Mouse (Mus musculus) forebrain, embryonic 16.5 days (tissue): ENCODE results near the gene Micu1. TPM values are rescaled to one million over a fixed set of nuclear protein-coding genes. Genes with fewer than 3 reads are reported as not detected.

ENCODE experiments used
- ATAC-seq: fragments of 200-750 bp; cut with Nextera tagmentation; 2 replicates; pipeline ENCODE4 v1.8.0; 2017; ENCODE audit warnings: mild to moderate bottlenecking, moderate library complexity
- H3K27ac ChIP-seq: fragments of 300-500 bp; sonication (generic); 2 replicates; pipeline ENCODE4 v1.5.1; 2014; ENCODE audit warnings: low read length, control low read depth
- H3K27me3 ChIP-seq: fragments of 300-500 bp; sonication (generic); replicated peaks from 2 replicates; pipeline ENCODE4 v1.6.1; 2014; ENCODE audit warnings: low read length; ENCODE audit not compliant: control insufficient read depth, insufficient read depth
- H3K36me3 ChIP-seq: fragments of 300-500 bp; sonication (generic); 2 replicates; pipeline ENCODE4 v1.6.1; 2014; ENCODE audit not compliant: control insufficient read depth, insufficient read depth
- H3K4me1 ChIP-seq: fragments of 300-500 bp; sonication (generic); replicated peaks from 2 replicates; pipeline ENCODE4 v1.6.1; 2014; ENCODE audit warnings: low read length; ENCODE audit not compliant: control insufficient read depth, insufficient read depth
- H3K4me2 ChIP-seq: fragments of 300-500 bp; sonication (generic); 2 replicates; pipeline ENCODE4 v1.6.1; 2014; ENCODE audit warnings: mild to moderate bottlenecking, low read length, control low read depth
- H3K4me3 ChIP-seq: fragments of 300-500 bp; sonication (generic); replicated peaks from 2 replicates; pipeline ENCODE4 v1.5.1; 2014; ENCODE audit warnings: mild to moderate bottlenecking, low read length, control low read depth
- H3K9ac ChIP-seq: fragments of 300-500 bp; sonication (generic); replicated peaks from 2 replicates; pipeline ENCODE4 v1.6.1; 2014; ENCODE audit warnings: low read depth, low read length, control low read depth
- H3K9me3 ChIP-seq: fragments of 300-500 bp; sonication (generic); 2 replicates; pipeline ENCODE4 v1.6.1; 2016; ENCODE audit warnings: low read length; ENCODE audit not compliant: control insufficient read depth
- WGBS: fragments of 180-500 bp; shearing (Covaris S2); extraction: QIAGEN DNeasy Blood & Tissue Kit; methylation state at CpG from one replicate; pipeline ENCODE4 v1.1.7; 2014; 5-methylcytosine and 5-hydroxymethylcytosine counted together
- polyA plus RNA-seq: library from polyadenylated mRNA; unstranded; fragments of >200 nt; fragmentation: Nextera tagmentation; extraction: Ambion mirVana; gene quantifications from 2 replicates; pipeline ENCODE4 v1.2.1, GENCODE M21; 2015

The Micu1 gene
- polyA plus RNA-seq, 1 experiment from 2014 or later: 76.0 TPM

DNA sequence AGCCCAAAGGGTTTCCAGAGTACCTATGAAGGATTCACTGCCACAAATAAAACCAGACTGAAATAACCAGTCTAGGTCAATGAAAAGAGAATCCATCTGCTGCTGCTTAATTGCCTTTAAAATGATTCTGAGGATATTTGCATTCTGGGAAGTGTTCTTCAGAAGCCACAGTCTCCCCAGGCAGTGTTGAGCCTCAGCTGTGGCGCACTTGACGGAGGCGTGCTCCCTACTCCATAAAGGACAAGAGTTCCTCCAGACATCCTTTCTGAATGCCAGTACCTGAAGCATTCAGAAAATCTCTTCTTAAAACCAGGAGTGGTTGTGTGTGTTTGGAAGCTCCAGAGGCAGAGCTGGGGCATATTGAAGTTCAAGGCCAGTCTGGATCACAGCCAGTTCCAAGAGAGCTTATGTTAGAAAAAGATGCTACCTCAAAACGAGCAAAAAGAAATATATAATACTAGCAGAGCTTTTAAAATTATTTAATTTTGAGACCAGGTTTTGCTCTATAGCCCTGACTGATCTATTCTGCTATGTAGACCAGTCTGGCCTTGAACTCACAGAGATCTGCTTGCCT is 75.9 kb downstream of the Micu1 start:
- 61% methylated on average over 4 of the region's 4 CpGs for WGBS
- ATAC-seq: no peak
- Histone ChIP-seq H3K27ac (no peak overlapping the region; the same call in 1 of the 2 replicates), H3K4me3 (no peak overlapping the region), H3K9me3 (no peaks in the 10 kb centered on the region), H3K4me1 (0 out of 2 replicates have a peak, but pooled peaks cover 9% of the 10 kb centered on the region), H3K27me3 (no peaks in the 10 kb centered on the region), H3K36me3 (no peaks in the 10 kb centered on the region), H3K9ac (no peak overlapping the region), H3K4me2 (no peak overlapping the region)

DNA sequence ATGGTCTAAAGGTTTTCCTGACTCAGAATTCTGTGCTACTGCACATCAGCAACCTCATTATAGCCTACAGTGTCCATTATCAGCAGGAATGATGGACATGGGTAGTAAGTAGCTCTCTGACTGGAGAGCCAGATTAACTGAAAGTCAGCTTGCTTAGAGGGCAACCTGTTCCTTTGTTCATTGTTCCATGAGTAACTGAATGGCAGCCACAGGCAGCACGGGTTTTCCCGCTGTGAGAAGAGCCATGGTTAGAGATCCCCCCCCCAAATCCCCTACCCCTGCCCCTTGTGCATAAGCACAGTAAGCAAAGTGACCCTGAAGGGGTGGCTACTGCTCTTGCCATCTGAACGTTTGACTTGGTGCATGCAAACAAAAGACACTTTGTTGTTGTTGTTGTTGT is 78.4 kb downstream of the Micu1 start:
- H3K9ac ChIP-seq: no peak overlapping the region
- no peak overlapping the region for H3K27ac ChIP-seq
- H3K4me3 ChIP-seq: no peak overlapping the region
- no peak for ATAC-seq
- no peaks in the 10 kb centered on the region for H3K27me3 ChIP-seq
- 0 out of 2 replicates have a peak, but pooled peaks cover 6% of the 10 kb centered on the region for H3K4me1 ChIP-seq
- 12% methylated on average over 3 of the region's 3 CpGs for WGBS
- no peaks in the 10 kb centered on the region for H3K9me3 ChIP-seq
- H3K36me3 ChIP-seq: no peaks in the 10 kb centered on the region
- H3K4me2 ChIP-seq: no peak overlapping the region

DNA sequence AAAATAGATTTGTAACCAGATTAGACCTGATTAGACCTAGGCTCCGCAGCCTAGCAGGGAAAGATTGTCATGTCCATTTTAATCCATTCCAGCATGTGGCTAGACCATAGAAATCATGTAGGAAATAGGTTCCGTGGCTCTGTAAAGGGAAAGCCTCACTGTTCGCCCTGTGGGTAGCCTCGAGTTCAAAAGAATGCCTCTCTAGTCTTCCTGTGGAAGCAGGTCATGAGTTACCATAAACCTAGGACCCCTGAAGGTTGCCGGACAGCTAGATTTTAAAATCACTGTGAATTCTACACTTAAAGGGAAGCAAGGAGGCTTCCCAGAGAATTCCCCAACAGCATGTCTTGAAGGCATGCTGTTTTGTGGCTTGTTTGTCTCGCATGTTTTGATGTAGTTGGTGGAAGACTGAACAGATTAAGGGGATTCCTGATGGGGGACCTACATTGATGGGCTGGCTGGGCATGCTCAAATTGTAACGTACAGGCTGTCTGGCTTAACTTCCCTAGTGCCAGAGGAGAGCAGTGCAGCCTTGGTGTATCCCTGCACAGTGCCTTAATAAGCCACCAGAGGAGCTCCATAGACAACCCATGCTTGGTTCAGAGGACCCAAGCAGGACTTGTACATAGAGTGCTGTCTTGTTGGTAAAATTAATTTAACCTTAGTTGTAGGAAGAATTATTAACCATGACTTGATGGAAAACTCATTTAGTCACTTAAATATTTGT is 79.1 kb downstream of the Micu1 start:
- 50% methylated on average over 7 of the region's 7 CpGs for WGBS

DNA sequence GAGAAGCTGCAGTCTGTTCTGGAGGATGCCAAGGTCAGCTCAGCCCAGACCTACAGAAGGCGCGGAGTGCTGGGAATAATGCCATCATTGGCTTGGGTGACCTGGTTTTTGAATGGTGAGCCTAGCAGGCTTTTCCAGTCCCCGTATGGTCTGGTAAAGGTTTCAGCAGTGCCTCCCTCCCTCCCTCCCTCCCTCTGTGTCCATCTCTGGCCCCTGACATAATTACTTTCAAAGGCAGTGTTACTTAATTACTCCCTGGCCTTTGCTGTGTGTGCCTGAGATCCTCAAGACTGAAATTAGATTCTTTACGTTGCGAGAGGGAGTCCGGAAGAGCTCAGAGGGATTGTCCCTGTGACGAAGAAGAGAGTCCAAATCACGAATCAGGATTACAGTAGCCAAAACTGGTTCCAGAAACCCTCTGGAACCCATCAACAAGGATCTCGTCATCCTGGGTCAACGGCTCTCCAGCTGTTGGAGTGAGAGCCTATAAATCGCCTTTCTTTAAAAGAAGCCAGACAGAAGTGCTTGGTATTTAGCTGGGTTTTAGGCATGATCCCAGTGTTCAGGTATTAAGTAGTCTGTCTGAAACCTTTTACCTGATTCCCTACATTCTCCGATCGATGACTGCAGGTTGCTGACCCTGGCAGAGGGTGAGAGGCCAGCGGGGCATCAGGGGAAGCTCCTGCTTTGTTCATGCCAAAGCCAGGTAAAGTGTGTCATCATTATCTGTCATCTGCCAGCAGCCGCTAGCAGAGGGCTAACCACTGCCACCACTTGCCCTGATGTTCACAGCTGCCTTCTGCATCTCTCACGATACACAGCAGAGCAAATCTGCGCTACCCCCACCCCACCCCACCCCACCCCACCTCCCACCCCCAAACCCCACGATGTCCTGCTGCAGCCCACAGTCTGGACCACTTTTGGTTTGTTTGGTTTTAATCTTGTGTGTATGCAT is 82.7 kb downstream of the Micu1 start:
- Histone ChIP-seq H3K4me2 (no peak overlapping the region), H3K27ac (no peak overlapping the region), H3K27me3 (no peaks in the 10 kb centered on the region), H3K9me3 (no peaks in the 10 kb centered on the region), H3K4me3 (no peak overlapping the region), H3K9ac (no peak overlapping the region), H3K36me3 (no peaks in the 10 kb centered on the region), H3K4me1 (peaks cover 7% of the 10 kb centered on the region)
- ATAC-seq: no peak
- 73% methylated on average over 18 of the region's 18 CpGs for WGBS

More for the DNA sequence above, 79.1 kb downstream of the Micu1 start:
- no peak overlapping the region for H3K4me2 ChIP-seq
- H3K9me3 ChIP-seq: no peaks in the 10 kb centered on the region
- H3K27me3 ChIP-seq: no peaks in the 10 kb centered on the region
- ATAC-seq: peak; percentile 49; the same call in 1 of the 2 replicates
- H3K36me3 ChIP-seq: no peaks in the 10 kb centered on the region
- H3K4me1 ChIP-seq: peaks cover 10% of the 10 kb centered on the region
- H3K9ac ChIP-seq: no peak overlapping the region
- H3K4me3 ChIP-seq: no peak overlapping the region
- no peak overlapping the region for H3K27ac ChIP-seq

DNA sequence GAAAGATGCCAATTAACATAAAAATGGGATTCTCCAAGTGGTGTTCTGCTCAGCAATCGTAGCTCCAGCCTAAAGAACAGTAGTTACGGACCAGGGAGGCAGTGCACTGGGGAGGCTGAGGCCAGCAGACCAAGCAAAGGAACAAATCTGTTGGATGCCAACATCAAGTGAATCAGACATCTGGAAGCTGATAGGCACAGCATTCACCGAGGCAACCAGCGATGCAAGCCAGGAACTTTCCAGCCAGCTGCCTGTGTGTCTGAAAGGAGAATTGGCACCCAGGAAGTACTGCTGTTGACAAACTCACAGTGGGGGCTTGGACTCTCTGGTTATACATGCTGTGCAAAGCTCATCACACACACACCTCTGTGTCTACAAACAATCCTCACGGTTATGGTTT is 84.0 kb downstream of the Micu1 start:
- Histone ChIP-seq H3K27me3 (no peaks in the 10 kb centered on the region), H3K4me1 (peaks cover 7% of the 10 kb centered on the region), H3K9ac (no peak overlapping the region), H3K4me2 (no peak overlapping the region), H3K27ac (no peak overlapping the region), H3K9me3 (no peaks in the 10 kb centered on the region), H3K36me3 (no peaks in the 10 kb centered on the region), H3K4me3 (no peak overlapping the region)
- ATAC-seq: peak; percentile 48; the same call in 1 of the 2 replicates
- WGBS: 28% methylated on average over 5 of the region's 5 CpGs

DNA sequence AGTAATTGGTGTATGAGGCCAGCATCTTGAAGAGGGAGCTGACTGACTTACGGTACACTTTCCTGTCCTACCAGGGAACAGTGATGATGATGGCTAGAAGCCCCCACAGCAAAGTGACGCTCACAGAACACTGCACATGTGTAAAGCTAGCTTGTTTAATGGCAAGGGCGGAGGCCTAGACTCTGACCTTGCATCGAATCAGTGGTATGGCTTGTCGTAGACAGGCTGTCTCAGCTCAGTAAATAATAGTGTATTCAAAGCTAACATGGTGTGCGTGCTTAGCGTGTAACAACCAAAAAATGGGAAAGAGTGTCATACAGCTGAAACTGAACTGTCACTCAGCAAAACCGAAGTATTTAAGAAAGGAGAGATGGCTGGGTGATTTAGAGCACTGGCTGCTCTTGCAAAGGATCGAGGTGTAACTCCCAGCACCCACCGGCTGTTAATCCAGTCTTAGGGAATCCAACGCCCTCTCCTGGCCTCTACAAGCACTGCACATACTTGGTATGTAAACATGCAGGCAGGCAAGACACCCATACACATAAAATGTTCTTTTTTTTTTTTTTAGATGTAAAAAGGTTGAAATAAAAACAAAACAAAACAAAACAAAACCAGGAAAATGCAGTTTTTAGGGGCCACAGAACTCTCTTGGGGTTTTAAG is 85.0 kb downstream of the Micu1 start:
- Histone ChIP-seq H3K4me1 (peaks cover 7% of the 10 kb centered on the region), H3K9me3 (no peaks in the 10 kb centered on the region), H3K27me3 (no peaks in the 10 kb centered on the region), H3K4me3 (no peak overlapping the region), H3K9ac (no peak overlapping the region), H3K4me2 (no peak overlapping the region), H3K27ac (no peak overlapping the region), H3K36me3 (no peaks in the 10 kb centered on the region)
- ATAC-seq: no peak
- WGBS: 80% methylated on average over 11 of the region's 11 CpGs

DNA sequence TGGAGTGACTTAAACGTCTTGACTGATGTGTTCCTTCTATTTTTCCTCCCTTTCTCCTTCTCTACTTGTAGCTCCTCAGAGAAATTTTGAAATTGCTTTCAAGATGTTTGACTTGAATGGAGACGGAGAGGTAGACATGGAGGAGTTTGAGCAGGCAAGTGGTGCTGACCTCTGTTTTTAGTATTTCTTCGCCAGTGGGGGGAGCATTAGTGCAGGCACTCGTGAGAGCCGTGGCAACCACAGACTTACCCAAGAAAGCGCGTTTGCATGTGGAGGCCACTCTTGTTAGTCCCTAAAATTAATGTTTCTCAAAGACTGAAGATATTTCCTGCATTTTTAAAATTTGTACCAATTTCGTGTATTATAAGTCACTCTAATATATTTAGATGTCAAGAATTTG is 85.6 kb downstream of the Micu1 start:
- Histone ChIP-seq H3K27ac (no peak overlapping the region), H3K9me3 (no peaks in the 10 kb centered on the region), H3K36me3 (no peaks in the 10 kb centered on the region), H3K27me3 (no peaks in the 10 kb centered on the region), H3K4me2 (no peak overlapping the region), H3K4me1 (peaks cover 7% of the 10 kb centered on the region), H3K4me3 (no peak overlapping the region), H3K9ac (no peak overlapping the region)
- WGBS: 79% methylated on average over 8 of the region's 8 CpGs
- no peak for ATAC-seq

DNA sequence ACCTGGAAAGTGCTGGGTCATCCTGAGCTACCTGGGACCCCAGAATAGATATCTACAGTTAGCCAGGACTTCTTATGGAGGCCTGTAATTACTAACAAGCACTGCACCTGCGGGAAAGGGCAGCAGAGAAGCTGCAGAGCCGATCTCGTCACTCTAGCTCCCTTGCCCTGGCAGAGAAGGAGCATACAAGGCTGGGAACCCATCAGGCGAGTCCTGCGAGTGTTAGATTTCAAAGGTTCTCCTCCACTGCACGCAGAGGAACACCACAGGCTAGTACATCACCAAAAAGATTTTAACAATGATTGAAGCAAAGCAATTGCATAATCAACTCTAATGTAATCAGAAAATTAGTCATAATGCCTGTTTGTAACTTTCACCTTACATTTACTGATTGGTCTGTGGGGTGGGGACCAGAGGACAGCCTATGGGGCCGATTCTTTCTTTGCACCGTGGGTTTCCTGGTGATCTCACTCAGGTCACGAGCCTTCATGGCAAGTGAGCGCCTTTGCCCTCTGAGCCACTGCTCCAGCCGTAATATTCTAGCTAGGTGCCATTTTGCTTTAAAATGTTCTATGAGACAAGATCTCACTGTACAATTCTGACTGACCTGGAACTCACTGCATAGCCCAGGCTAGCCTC is 88.1 kb downstream of the Micu1 start:
- WGBS: 89% methylated on average over 11 of the region's 11 CpGs
- no peaks in the 10 kb centered on the region for H3K9me3 ChIP-seq
- peaks cover 10% of the 10 kb centered on the region for H3K4me1 ChIP-seq
- no peak for ATAC-seq
- no peak overlapping the region for H3K9ac ChIP-seq
- H3K27ac ChIP-seq: no peak overlapping the region
- H3K27me3 ChIP-seq: no peaks in the 10 kb centered on the region
- H3K4me2 ChIP-seq: no peak overlapping the region
- H3K36me3 ChIP-seq: no peaks in the 10 kb centered on the region
- H3K4me3 ChIP-seq: no peak overlapping the region
